Mouse (Mus musculus): ENCODE data around the gene Ssbp3. TPM values are rescaled to one million over a fixed set of nuclear protein-coding genes. Genes with fewer than 3 reads are reported as not detected.
A peak's percentile ranks its signal among the peaks of the same experiment; 100 is the strongest.

The Ssbp3 gene
- polyA plus RNA-seq, 1 experiment from 2014 or later, result 90.4 TPM

GRCm38 (mm10) chr4:106972061-106972460 is 61.6 kb downstream of the Ssbp3 start:
- ATAC-seq (ENCODE audit: borderline replicate concordance, extremely low read depth, low FRiP score, low TSS enrichment), result no peak
- Histone ChIP-seq H3K27ac (no peak overlapping the region), H3K4me2 (no peak overlapping the region), H3K4me1 (peaks cover 34% of the 10 kb centered on the region), H3K9me3 (no peaks in the 10 kb centered on the region), H3K4me3 (no peak overlapping the region), H3K36me3 (no peaks in the 10 kb centered on the region), H3K27me3 (no peaks in the 10 kb centered on the region), H3K9ac (no peak overlapping the region)
- WGBS, result 83% methylated on average over 4 of the region's 4 CpGs

- H3K27me3 ChIP-seq, result no peaks in the 10 kb centered on the region
- no peak for ATAC-seq (ENCODE audit: borderline replicate concordance, extremely low read depth, low FRiP score, low TSS enrichment)
- peaks cover 41% of the 10 kb centered on the region for H3K4me1 ChIP-seq
- no peak overlapping the region for H3K9ac ChIP-seq
- H3K9me3 ChIP-seq, result no peaks in the 10 kb centered on the region
- WGBS, result 69% methylated on average over 15 of the region's 15 CpGs
- H3K36me3 ChIP-seq, result no peaks in the 10 kb centered on the region
- H3K4me2 ChIP-seq, result no peak overlapping the region
- no peak overlapping the region for H3K27ac ChIP-seq
- no peak overlapping the region for H3K4me3 ChIP-seq
Measured at GRCm38 (mm10) chr4:106972461-106973384, 62.2 kb downstream of the Ssbp3 start.

GRCm38 (mm10) chr4:106975324-106975723 is 64.8 kb downstream of the Ssbp3 start:
- peaks cover 42% of the 10 kb centered on the region for H3K4me1 ChIP-seq
- no peak overlapping the region for H3K4me2 ChIP-seq

GRCm38 (mm10) chr4:106975890-106976289 is 65.4 kb downstream of the Ssbp3 start:
- Histone ChIP-seq H3K4me3 (no peak overlapping the region), H3K4me1 (peaks cover 42% of the 10 kb centered on the region), H3K27ac (no peak overlapping the region), H3K36me3 (no peaks in the 10 kb centered on the region), H3K9me3 (no peaks in the 10 kb centered on the region), H3K9ac (no peak overlapping the region), H3K4me2 (no peak overlapping the region), H3K27me3 (no peaks in the 10 kb centered on the region)
- 51% methylated on average over 4 of the region's 4 CpGs for WGBS
- ATAC-seq (ENCODE audit: borderline replicate concordance, extremely low read depth, low FRiP score, low TSS enrichment), result no peak

More at GRCm38 (mm10) chr4:106975324-106975723, 64.8 kb downstream of the Ssbp3 start:
- Histone ChIP-seq H3K9me3 (no peaks in the 10 kb centered on the region), H3K9ac (no peak overlapping the region), H3K36me3 (no peaks in the 10 kb centered on the region), H3K27ac (no peak overlapping the region), H3K27me3 (no peaks in the 10 kb centered on the region), H3K4me3 (no peak overlapping the region)
- 65% methylated on average over 6 of the region's 6 CpGs for WGBS
- no peak for ATAC-seq (ENCODE audit: borderline replicate concordance, extremely low read depth, low FRiP score, low TSS enrichment)

GRCm38 (mm10) chr4:106976576-106976975 is 66.1 kb downstream of the Ssbp3 start:
- no peak overlapping the region for H3K27ac ChIP-seq
- peaks cover 48% of the 10 kb centered on the region for H3K4me1 ChIP-seq
- H3K9me3 ChIP-seq, result no peaks in the 10 kb centered on the region
- no peaks in the 10 kb centered on the region for H3K36me3 ChIP-seq
- H3K27me3 ChIP-seq, result no peaks in the 10 kb centered on the region
- no peak overlapping the region for H3K4me2 ChIP-seq
- no peak overlapping the region for H3K4me3 ChIP-seq
- no peak overlapping the region for H3K9ac ChIP-seq
- WGBS, result 64% methylated on average over 2 of the region's 2 CpGs
- ATAC-seq (ENCODE audit: borderline replicate concordance, extremely low read depth, low FRiP score, low TSS enrichment), result no peak

- Histone ChIP-seq H3K4me1 (peaks cover 54% of the 10 kb centered on the region), H3K36me3 (no peaks in the 10 kb centered on the region), H3K4me2 (no peak overlapping the region), H3K9ac (no peak overlapping the region), H3K9me3 (no peaks in the 10 kb centered on the region), H3K4me3 (no peak overlapping the region), H3K27ac (no peak overlapping the region), H3K27me3 (no peaks in the 10 kb centered on the region)
- WGBS, result 14% methylated on average over 6 of the region's 6 CpGs
- ATAC-seq (ENCODE audit: borderline replicate concordance, extremely low read depth, low FRiP score, low TSS enrichment), result no peak
Measured at GRCm38 (mm10) chr4:106977218-106977651, 66.7 kb downstream of the Ssbp3 start.

- ATAC-seq (ENCODE audit: borderline replicate concordance, extremely low read depth, low FRiP score, low TSS enrichment), result no peak
- 0 out of 2 replicates have a peak overlapping the region, but pooled peaks have one; percentile 4 for H3K27ac ChIP-seq
- no peak overlapping the region for H3K4me2 ChIP-seq
Measured at GRCm38 (mm10) chr4:106978376-106978775, 67.9 kb downstream of the Ssbp3 start.

GRCm38 (mm10) chr4:106980669-106981068 is 70.2 kb downstream of the Ssbp3 start:
- no peak overlapping the region for H3K9ac ChIP-seq
- WGBS, result 33% methylated on average over 7 of the region's 7 CpGs
- peaks cover 65% of the 10 kb centered on the region for H3K4me1 ChIP-seq
- no peaks in the 10 kb centered on the region for H3K27me3 ChIP-seq
- no peak overlapping the region for H3K4me2 ChIP-seq
- H3K27ac ChIP-seq, result peak overlapping the region; percentile 68
- ATAC-seq (ENCODE audit: borderline replicate concordance, extremely low read depth, low FRiP score, low TSS enrichment), result no peak
- no peaks in the 10 kb centered on the region for H3K36me3 ChIP-seq
- no peak overlapping the region for H3K4me3 ChIP-seq
- no peaks in the 10 kb centered on the region for H3K9me3 ChIP-seq

More at GRCm38 (mm10) chr4:106978376-106978775, 67.9 kb downstream of the Ssbp3 start:
- no peaks in the 10 kb centered on the region for H3K36me3 ChIP-seq
- no peak overlapping the region for H3K9ac ChIP-seq
- H3K4me1 ChIP-seq, result peaks cover 65% of the 10 kb centered on the region
- no peak overlapping the region for H3K4me3 ChIP-seq
- no peaks in the 10 kb centered on the region for H3K27me3 ChIP-seq
- 59% methylated on average over 8 of the region's 8 CpGs for WGBS
- H3K9me3 ChIP-seq, result no peaks in the 10 kb centered on the region

GRCm38 (mm10) chr4:106981385-106982103 is 71.0 kb downstream of the Ssbp3 start:
- peak overlapping the region; percentile 68 for H3K27ac ChIP-seq
- H3K4me1 ChIP-seq, result peaks cover 66% of the 10 kb centered on the region
- H3K27me3 ChIP-seq, result no peaks in the 10 kb centered on the region
- H3K4me3 ChIP-seq, result no peak overlapping the region
- no peak overlapping the region for H3K4me2 ChIP-seq
- no peaks in the 10 kb centered on the region for H3K36me3 ChIP-seq
- no peak overlapping the region for H3K9ac ChIP-seq
- no peak for ATAC-seq (ENCODE audit: borderline replicate concordance, extremely low read depth, low FRiP score, low TSS enrichment)
- H3K9me3 ChIP-seq, result no peaks in the 10 kb centered on the region
- WGBS, result 65% methylated on average over 7 of the region's 7 CpGs

GRCm38 (mm10) chr4:106982344-106983121 is 72.0 kb downstream of the Ssbp3 start:
- H3K4me3 ChIP-seq, result no peak overlapping the region
- H3K9ac ChIP-seq, result no peak overlapping the region
- no peaks in the 10 kb centered on the region for H3K27me3 ChIP-seq
- H3K36me3 ChIP-seq, result no peaks in the 10 kb centered on the region
- WGBS, result 48% methylated on average over 4 of the region's 4 CpGs
- no peak overlapping the region for H3K27ac ChIP-seq
- no peak for ATAC-seq (ENCODE audit: borderline replicate concordance, extremely low read depth, low FRiP score, low TSS enrichment)
- H3K4me1 ChIP-seq, result peaks cover 65% of the 10 kb centered on the region
- no peak overlapping the region for H3K4me2 ChIP-seq
- H3K9me3 ChIP-seq, result no peaks in the 10 kb centered on the region

GRCm38 (mm10) chr4:106983908-106984515 is 73.5 kb downstream of the Ssbp3 start:
- Histone ChIP-seq H3K4me3 (no peak overlapping the region), H3K9me3 (no peaks in the 10 kb centered on the region), H3K36me3 (no peaks in the 10 kb centered on the region), H3K4me2 (no peak overlapping the region), H3K27ac (no peak overlapping the region), H3K4me1 (peaks cover 68% of the 10 kb centered on the region), H3K27me3 (no peaks in the 10 kb centered on the region), H3K9ac (no peak overlapping the region)
- ATAC-seq (ENCODE audit: borderline replicate concordance, extremely low read depth, low FRiP score, low TSS enrichment), result no peak
- 67% methylated on average over 7 of the region's 7 CpGs for WGBS
